Mouse (Mus musculus) layer of hippocampus, adult 11-12 months (tissue): ENCODE results near the gene Klhl13.

Experiments
- DNase-seq: peaks from one replicate; pipeline ENCODE4 v3.0.0; 2022; ENCODE audit warnings: low spot score

Klhl13 gene

DNA sequence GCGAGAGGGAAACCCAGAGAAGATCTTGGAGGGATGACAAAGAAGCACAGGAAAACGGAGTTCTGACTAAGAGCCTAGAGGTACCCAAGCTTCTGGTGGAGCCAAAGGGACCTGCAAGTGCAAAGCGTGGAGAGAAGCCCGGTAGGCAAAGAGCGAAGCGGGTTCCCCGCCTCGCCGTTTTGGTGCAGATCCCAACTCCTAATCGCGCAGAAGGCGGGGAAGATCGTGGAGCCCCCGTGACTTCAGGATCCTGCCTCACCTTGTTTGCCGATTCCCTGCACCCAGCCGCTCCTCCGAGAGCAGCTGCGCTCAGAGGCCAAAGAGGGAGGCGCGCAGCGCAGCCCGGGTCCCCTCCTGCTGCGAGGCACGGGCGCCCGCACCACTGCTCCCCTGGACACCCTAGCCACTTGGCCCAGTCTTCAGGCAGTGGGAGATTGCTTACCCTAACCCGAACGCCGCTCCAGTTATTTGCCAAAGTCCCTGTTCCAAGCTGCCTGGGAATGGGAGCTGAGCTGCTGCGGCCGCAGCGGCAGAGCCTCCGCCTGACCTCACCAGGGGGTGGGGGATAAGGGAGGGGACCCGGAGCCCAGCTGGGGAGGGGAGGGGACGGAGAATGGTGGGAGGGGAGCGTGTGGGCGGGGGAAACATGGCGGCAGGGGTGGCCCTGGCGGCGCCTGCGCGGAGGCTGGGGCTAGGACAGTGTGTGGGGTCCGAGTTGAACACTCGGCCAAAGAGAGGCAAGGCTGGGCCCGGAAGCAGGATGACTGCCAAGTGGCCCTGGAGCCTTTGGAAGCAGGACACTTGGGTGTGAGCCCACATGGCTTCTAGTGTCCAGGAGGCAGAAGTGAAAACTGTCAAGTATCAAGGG is at the start of gene Klhl13:
Gene Klhl13 (minus strand): TSS at position 569 of the 868 bp plus-strand sequence.
- peak; percentile 15 for DNase-seq

DNA sequence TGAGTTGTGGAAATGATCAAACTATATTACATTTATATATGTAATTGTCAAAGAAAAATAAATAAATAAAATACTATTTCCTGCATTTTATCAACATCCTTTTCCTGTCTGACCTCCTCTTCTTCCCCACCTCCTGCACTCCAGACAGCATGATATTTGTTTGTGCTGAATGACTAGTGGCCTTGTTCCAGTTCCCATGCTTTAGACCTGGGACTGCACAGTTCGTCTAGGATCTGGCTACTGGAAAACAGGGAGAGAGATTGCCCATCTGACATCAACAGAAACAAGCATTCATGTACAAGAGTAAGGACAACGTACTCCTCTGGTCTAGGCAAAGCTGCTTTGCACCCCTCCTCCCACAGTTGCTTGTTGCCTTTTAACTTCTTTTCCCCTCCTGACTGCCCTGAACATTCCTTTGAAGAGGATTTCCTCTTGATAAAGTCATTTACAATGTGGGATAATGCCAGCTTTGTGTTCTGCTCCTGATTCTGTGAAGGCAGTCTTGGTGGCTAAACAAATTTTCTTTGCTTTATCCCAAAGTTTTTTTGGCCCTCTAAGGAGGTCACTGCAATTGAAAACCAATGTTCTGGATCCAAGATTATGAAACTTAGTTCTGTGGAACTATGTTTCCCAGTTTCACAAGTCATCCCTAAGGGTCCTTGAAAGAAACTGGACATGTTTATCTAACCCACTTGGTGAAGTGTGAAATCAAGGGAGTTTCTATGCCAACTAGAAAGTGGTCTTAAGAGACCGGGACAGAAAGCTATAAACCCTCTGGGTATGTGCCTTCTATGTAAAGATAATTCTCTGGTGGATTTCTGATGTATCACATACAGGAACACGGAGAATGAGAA is 44.6 kb upstream of the Klhl13 start:
- no peak for DNase-seq

DNA sequence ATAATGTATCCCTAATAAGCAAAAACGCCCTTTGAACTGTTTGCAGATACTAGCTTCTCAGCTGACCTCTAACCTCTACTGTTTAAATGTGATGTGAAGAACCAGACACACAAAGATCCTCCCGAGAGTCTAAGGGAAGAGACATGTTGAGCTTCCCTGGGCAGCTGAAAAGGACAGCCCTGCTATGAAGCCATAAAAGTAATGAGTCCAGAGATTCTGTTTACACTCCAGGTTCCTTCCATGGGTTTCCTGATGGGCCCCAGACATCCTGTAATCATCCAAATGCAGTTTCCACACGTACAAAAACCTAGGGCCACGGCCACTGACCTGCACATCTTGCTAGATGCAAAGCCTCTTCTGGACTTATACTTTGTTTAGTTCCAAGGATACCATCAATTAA is 23.8 kb upstream of the Klhl13 start:
- no peak for DNase-seq

- no peak for DNase-seq
These were observed 1.4 kb downstream of the Klhl13 start for GRCm38 (mm10) chrX:23363441-23363840.

- DNase-seq: no peak
These were observed 4.4 kb downstream of the Klhl13 start for GRCm38 (mm10) chrX:23360446-23360845.

- DNase-seq: no peak
These were observed 14.8 kb downstream of the Klhl13 start for GRCm38 (mm10) chrX:23350083-23350482.

- DNase-seq: peak; percentile 2
These were observed 36.8 kb downstream of the Klhl13 start for GRCm38 (mm10) chrX:23328116-23328515.

DNA sequence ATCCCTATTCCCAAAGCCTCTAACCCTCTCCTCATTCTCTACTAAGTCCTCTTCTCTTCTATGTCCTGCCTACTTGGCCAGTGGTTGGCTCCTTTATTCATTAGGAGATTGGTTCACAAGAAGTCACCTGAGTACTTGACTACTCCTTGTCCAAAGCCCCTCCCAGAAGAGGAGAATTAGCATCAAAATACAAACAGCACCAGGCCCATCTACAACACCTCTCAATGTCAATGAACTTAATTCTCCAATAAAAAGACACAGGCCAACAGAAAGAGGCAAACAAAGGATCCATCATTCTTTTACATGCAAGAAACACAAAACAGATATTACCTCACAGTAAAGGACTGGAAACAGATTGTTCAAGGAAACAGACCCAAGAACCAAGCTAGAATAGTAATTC is 46.0 kb downstream of the Klhl13 start:
- no peak for DNase-seq

GRCm38 (mm10) chrX:23295952-23296598 is 68.8 kb downstream of the Klhl13 start:
- DNase-seq: peak; percentile 63

- DNase-seq: no peak
These were observed 79.5 kb downstream of the Klhl13 start for GRCm38 (mm10) chrX:23285442-23285817.

DNA sequence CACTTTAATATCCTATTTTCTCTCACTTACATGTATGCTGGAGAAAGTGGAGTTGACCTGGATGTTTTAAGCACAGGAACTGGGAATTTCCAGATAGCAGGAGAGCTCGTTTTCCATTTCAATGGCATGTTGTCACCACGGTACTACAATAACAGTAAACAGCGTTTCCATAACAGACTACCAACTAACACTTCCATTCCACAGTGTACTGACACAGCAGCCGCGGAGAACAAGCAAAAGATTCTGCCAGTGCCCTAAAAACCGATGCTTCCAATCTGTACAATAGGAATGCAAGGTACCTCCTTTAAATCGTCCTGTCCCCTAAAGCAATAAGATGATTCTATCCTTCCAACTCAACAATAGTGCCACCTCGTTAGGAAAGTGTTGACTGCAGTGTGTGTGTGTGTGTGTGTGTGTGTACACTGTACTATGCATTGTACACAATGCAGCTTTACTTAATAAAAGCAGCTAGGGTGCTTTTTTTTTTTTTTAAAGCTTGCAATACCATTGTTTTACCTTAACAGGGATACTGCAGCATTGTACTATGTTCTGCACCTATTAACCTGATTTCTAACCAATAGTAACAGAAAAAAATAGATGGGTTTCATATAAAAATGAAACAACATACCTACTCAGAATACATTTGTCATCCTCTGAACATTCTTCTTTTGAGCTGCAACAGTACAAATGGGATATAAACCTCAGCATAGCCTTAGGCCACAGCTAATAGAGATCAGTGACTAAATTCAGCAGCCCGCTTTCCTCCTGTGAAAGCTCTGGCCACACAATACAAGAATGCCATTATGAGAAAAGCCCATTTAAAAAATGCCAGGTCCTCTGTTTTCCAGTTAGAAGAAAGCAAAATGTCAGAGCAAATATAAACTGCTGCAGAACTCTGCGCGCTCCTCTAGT is 80.1 kb downstream of the Klhl13 start:
- DNase-seq: peak; percentile 3

DNA sequence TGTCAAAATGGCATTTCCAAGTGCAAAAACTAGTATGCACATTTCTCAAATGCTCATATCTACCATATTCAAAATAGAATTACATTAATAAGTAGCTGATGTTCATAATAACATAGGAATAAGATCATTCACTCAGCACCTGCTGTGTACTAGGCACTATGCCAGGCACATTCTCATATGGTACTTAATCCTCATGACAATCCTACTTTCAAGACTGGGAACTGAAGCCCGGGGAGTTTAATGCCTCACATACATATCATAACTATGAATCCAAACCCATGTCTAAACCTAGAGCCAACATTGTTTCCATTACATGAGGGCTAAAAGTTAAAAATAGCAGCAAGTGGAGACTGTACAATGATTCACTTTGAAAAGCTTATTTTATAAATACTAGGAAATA is 97.3 kb downstream of the Klhl13 start:
- no peak for DNase-seq

DNA sequence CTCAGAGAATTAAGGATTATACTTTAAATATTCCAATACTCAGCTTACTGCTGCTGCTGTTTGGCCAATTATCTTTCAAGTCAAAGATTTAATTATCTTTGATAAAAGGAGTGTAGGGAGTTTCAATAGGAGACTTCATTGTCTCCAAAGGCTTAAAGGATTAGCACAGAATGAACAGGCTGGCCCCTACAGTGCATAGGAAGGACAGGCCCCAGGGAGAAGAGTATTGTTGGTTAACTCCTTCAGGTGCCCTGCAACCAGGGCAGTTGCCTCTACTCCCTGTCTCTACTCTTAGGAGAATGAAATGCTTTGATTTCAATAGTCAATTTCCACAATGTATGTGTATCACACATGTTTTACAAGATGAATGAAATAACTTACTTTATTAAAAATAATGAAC is 116.1 kb downstream of the Klhl13 start:
- no peak for DNase-seq
